Mouse (Mus musculus) forebrain, embryonic 10.5 days (tissue): ENCODE results near the gene Lrrc63. TPM values are rescaled to one million over a fixed set of nuclear protein-coding genes. Genes with fewer than 3 reads are reported as not detected.

ENCODE experiments used
- DNase-seq: peaks from one replicate; pipeline ENCODE4 v3.0.0-alpha.2; 2017; ENCODE audit warnings: low spot score; ENCODE audit errors: extremely low spot score
- H3K27ac ChIP-seq: fragments of 300-500 bp; sonication (generic); 2 replicates; pipeline ENCODE4 v1.5.1; 2016; ENCODE audit warnings: mild to moderate bottlenecking
- H3K27me3 ChIP-seq: fragments of 300-500 bp; sonication (generic); 2 replicates; pipeline ENCODE4 v1.6.1; 2016; ENCODE audit warnings: mild to moderate bottlenecking; ENCODE audit not compliant: poor library complexity, severe bottlenecking
- H3K36me3 ChIP-seq: fragments of 300-500 bp; sonication (generic); replicated peaks from 2 replicates; pipeline ENCODE4 v1.6.1; 2016; ENCODE audit warnings: mild to moderate bottlenecking, moderate library complexity
- H3K4me1 ChIP-seq: fragments of 300-500 bp; sonication (generic); 2 replicates; pipeline ENCODE4 v1.6.1; 2016
- H3K4me3 ChIP-seq: fragments of 300-500 bp; sonication (generic); 2 replicates; pipeline ENCODE4 v1.5.1; 2016; ENCODE audit warnings: mild to moderate bottlenecking, moderate library complexity
- H3K9me3 ChIP-seq: fragments of 300-500 bp; sonication (generic); 2 replicates; pipeline ENCODE4 v1.6.1; 2016; ENCODE audit warnings: mild to moderate bottlenecking, moderate library complexity
- WGBS: fragments of 180-500 bp; shearing (Covaris S2); methylation state at CpG from one replicate; pipeline ENCODE4 v1.1.7; 2016; 5-methylcytosine and 5-hydroxymethylcytosine counted together
- polyA plus RNA-seq: library from polyadenylated mRNA; unstranded; fragments of >200 nt; fragmentation: Nextera tagmentation; extraction: Ambion mirVana; gene quantifications from 2 replicates; pipeline ENCODE4 v1.2.1, GENCODE M21; 2016

The Lrrc63 gene
- polyA plus RNA-seq, 1 experiment from 2014 or later, result 0.17 TPM

DNA sequence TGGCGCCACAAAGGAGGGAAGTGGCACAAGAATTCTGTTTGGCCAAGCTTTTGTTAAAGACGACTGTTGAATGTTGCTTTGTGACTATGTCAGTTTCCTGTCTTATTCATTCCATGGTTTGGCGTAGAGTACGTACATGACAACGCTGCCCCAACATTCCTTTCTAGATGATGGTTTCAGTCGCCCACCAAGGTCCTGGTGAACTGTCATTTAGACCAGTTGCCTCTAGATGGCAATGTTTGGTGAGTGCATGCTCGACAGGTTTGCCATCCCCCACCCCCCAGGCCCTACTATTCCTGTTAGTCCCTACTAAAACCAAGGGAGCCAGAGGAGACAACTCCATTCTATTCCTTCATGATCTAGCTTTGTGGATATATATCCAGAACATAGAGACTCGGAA is 78.2 kb downstream of the Lrrc63 start:
- DNase-seq, result no peak
- no peaks in the 10 kb centered on the region for H3K36me3 ChIP-seq
- no peak overlapping the region for H3K27ac ChIP-seq
- H3K4me3 ChIP-seq, result no peak overlapping the region
- whole genome bisulfite sequencing, result 67% methylated on average over 8 of the region's 8 CpGs
- H3K4me1 ChIP-seq, result no peaks in the 10 kb centered on the region
- H3K27me3 ChIP-seq, result no peaks in the 10 kb centered on the region
- H3K9me3 ChIP-seq, result no peaks in the 10 kb centered on the region

DNA sequence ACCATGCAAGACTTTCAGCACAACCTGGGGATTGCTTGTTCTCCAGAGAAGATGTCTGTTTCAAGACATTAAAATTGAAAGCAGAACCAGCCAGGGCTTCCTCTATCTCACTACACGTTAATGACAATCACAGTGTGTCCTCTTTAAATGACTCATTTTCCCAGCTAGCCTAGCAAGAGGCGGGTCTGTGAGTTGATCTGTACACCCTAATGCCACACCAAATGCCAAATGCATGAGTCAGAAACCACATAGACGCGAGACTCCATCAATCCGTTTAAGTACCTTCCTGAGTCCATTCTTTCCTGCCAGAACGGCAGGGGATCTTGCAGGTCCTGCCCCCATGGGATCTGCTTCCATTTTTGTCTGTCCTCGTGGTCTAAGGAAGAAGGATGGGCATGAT is 85.5 kb downstream of the Lrrc63 start:
- WGBS, result 87% methylated on average over 7 of the region's 7 CpGs
- no peaks in the 10 kb centered on the region for H3K9me3 ChIP-seq
- H3K27ac ChIP-seq, result no peak overlapping the region
- DNase-seq, result no peak
- no peak overlapping the region for H3K4me3 ChIP-seq
- H3K4me1 ChIP-seq, result no peaks in the 10 kb centered on the region
- H3K27me3 ChIP-seq, result no peaks in the 10 kb centered on the region
- H3K36me3 ChIP-seq, result no peaks in the 10 kb centered on the region

DNA sequence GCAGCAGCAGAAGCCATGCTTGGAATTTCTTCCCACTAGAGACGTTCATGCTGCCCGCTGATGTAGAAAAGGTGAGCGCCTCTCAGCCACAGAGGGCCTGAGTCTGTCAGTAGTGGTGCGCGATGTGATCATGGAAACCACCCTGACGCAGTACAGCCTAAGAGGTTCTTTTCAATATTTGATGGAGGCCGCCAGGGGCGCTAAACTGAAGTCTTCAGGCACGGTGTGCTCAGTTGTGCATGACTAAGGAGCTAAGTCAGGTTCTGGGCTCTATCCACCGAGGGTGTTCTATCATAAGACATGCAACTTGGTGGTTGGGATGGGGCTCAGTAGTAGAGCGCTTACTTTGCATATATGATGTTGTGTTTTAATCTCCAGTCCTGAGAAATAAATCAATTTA is 95.2 kb downstream of the Lrrc63 start:
- Histone ChIP-seq H3K4me3 (no peak overlapping the region), H3K36me3 (no peaks in the 10 kb centered on the region), H3K27ac (no peak overlapping the region), H3K27me3 (no peaks in the 10 kb centered on the region), H3K4me1 (no peaks in the 10 kb centered on the region), H3K9me3 (no peaks in the 10 kb centered on the region)
- WGBS, result 59% methylated on average over 11 of the region's 11 CpGs
- no peak for DNase-seq

Other genes starting within 250 kb of the Lrrc63 start
- 6.4 and 6.5 TPM in 2 replicates for gene Lrch1, start 183.0 kb downstream of the Lrrc63 start, polyA plus RNA-seq
- 0.15 and 0.36 TPM in 2 replicates for gene Rubcnl, start 114.9 kb downstream of the Lrrc63 start, polyA plus RNA-seq
- 24.8 and 25.2 TPM in 2 replicates for gene Lcp1, start 220 bp upstream of the Lrrc63 start, polyA plus RNA-seq
- gene Cpb2, start 111.4 kb upstream of the Lrrc63 start, polyA plus RNA-seq, result not detected in 2 replicates
- 36.9 and 38.3 TPM in 2 replicates for gene Zc3h13, start 153.5 kb upstream of the Lrrc63 start, polyA plus RNA-seq